Mouse (Mus musculus) embryonic facial prominence, embryonic 15.5 days (tissue): ENCODE measurements at regions not wholly inside any gene's neighbourhood (a gene's known extent, or its start where the extent isn't known, plus 50 kb on each side); places are given as distances from the start of the nearest gene placed in this dataset.
A peak's percentile ranks its signal among the peaks of the same experiment; 100 is the strongest.

ENCODE experiments used
- ATAC-seq: fragments of 200-750 bp; cut with Nextera tagmentation; 2 replicates; pipeline ENCODE4 v1.8.0; 2017; ENCODE audit warnings: low read depth, moderate TSS enrichment; ENCODE audit not compliant: insufficient number of reproducible peaks, low FRiP score, low TSS enrichment
- H3K27ac ChIP-seq: fragments of 300-500 bp; sonication (generic); replicated peaks from 2 replicates; pipeline ENCODE4 v1.5.1; 2015; ENCODE audit warnings: mild to moderate bottlenecking, inconsistent platforms
- H3K27me3 ChIP-seq: fragments of 300-500 bp; sonication (generic); 2 replicates; pipeline ENCODE4 v1.6.1; 2015; ENCODE audit warnings: inconsistent platforms
- H3K36me3 ChIP-seq: fragments of 300-500 bp; sonication (generic); 2 replicates; pipeline ENCODE4 v1.6.1; 2015; ENCODE audit warnings: mild to moderate bottlenecking, inconsistent platforms
- H3K4me1 ChIP-seq: fragments of 300-500 bp; sonication (generic); 2 replicates; pipeline ENCODE4 v1.6.1; 2015; ENCODE audit warnings: inconsistent platforms
- H3K4me2 ChIP-seq: fragments of 300-500 bp; sonication (generic); replicated peaks from 2 replicates; pipeline ENCODE4 v1.6.1; 2015; ENCODE audit warnings: mild to moderate bottlenecking, inconsistent platforms
- H3K4me3 ChIP-seq: fragments of 300-500 bp; sonication (generic); replicated peaks from 2 replicates; pipeline ENCODE4 v1.5.1; 2015; ENCODE audit warnings: mild to moderate bottlenecking, inconsistent platforms
- H3K9ac ChIP-seq: fragments of 300-500 bp; sonication (generic); 2 replicates; pipeline ENCODE4 v1.6.1; 2015; ENCODE audit warnings: inconsistent platforms
- H3K9me3 ChIP-seq: fragments of 300-500 bp; sonication (generic); replicated peaks from 2 replicates; pipeline ENCODE4 v1.6.1; 2016; ENCODE audit warnings: inconsistent platforms
- WGBS: fragments of 180-500 bp; shearing (Covaris S2); methylation state at CpG from one replicate; pipeline ENCODE4 v1.1.7; 2015; 5-methylcytosine and 5-hydroxymethylcytosine counted together

DNA sequence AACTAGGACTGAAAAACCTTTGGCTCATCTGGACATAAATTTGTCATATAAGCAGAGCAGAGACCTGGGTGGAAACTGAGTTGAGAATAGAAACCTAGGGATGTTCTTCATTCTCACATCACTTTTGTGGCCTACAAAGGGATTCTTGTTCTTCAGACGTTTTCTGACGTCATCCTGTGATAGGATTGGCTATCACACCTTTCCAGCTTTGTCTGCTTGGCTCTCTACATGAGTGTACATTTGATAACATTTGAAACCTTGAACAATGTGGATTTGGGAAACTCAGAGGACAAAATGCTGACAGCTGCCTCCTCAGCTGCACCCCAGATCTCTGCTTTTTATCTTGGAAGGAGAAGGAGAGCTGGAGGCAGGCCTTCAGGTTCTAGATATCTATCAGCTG lies 589.7 kb upstream of the Fam160b2 start:
- H3K9ac ChIP-seq = no peak overlapping the region
- no peaks in the 10 kb centered on the region for H3K9me3 ChIP-seq
- no peak overlapping the region for H3K4me3 ChIP-seq
- no peak for ATAC-seq
- no peak overlapping the region for H3K27ac ChIP-seq
- WGBS = 68% methylated on average over 2 of the region's 2 CpGs
- H3K4me2 ChIP-seq = no peak overlapping the region
- no peaks in the 10 kb centered on the region for H3K4me1 ChIP-seq
- H3K36me3 ChIP-seq = no peaks in the 10 kb centered on the region
- no peaks in the 10 kb centered on the region for H3K27me3 ChIP-seq

DNA sequence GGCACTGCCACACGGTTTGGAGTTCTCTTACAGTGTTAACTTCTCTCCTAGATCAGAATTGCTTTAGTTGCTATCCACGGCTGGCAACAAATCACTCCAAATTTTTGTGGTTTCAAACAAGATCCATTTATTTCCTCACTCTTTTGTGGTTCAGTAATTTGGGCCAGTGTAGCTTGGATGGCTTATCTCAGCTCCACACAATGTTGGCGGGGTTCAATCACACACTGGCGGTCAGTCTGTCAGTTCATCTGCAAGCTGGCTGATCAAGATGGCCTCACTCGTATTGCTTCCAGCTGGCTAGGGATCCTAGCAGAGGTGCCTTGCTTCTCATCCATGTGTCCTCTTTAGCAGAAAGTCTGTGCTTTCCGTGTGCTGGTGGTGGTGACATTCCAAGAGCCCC lies 577.7 kb upstream of the Fam160b2 start:
- Histone ChIP-seq H3K9me3 (no peaks in the 10 kb centered on the region), H3K27ac (no peak overlapping the region), H3K36me3 (no peaks in the 10 kb centered on the region), H3K27me3 (no peaks in the 10 kb centered on the region), H3K4me3 (no peak overlapping the region), H3K4me1 (no peaks in the 10 kb centered on the region), H3K4me2 (no peak overlapping the region), H3K9ac (no peak overlapping the region)
- no peak for ATAC-seq
- WGBS = 54% methylated on average over 6 of the region's 6 CpGs

DNA sequence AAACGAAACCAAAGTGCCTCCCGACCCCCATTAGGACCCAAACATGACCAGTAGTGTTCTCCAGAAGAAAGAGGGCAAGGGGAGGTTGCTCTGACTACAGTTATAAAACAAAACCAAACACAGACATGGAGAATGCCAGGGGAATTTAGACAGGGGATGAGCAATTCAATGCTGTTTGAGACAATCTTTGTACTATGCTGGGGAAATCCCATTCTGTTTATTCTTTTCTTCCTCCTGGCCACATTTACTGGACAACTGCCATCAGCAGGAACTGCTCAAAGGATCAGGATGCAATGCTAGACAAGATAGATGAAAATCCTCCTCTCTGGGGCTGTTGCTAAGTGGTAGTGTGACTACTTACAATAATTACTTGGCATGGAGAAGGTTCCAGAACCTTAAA lies 574.5 kb upstream of the Fam160b2 start:
- H3K27ac ChIP-seq = no peak overlapping the region
- ATAC-seq = no peak
- H3K9ac ChIP-seq = no peak overlapping the region
- H3K9me3 ChIP-seq = no peaks in the 10 kb centered on the region
- H3K4me1 ChIP-seq = no peaks in the 10 kb centered on the region
- 84% methylated on average over 2 of the region's 2 CpGs for WGBS
- no peak overlapping the region for H3K4me2 ChIP-seq
- H3K4me3 ChIP-seq = no peak overlapping the region
- H3K27me3 ChIP-seq = no peaks in the 10 kb centered on the region
- H3K36me3 ChIP-seq = no peaks in the 10 kb centered on the region

DNA sequence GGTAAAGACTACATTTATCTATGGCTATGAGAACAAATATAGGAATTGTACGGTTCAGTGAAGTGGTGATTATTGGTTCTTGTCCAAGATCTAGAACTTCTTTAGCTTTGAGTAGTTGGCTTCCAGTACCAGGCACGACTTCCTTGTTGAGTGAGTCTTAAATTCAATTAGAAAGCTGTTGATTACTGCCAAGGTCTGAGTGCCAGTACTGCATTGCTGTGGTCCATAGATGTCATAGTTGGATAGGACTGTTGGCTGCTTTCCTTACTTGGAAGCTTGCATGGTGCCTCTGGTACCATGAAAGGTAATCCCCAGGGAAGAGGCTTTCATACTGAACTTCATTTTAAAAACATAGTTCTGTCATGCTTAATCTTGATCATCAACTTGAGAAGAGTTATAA lies 559.9 kb upstream of the Fam160b2 start:
- Histone ChIP-seq H3K9me3 (no peaks in the 10 kb centered on the region), H3K4me3 (no peak overlapping the region), H3K27ac (no peak overlapping the region), H3K4me1 (no peaks in the 10 kb centered on the region), H3K4me2 (no peak overlapping the region), H3K36me3 (no peaks in the 10 kb centered on the region), H3K9ac (no peak overlapping the region), H3K27me3 (no peaks in the 10 kb centered on the region)
- no peak for ATAC-seq
- 56% methylated on average over 2 of the region's 2 CpGs for WGBS

DNA sequence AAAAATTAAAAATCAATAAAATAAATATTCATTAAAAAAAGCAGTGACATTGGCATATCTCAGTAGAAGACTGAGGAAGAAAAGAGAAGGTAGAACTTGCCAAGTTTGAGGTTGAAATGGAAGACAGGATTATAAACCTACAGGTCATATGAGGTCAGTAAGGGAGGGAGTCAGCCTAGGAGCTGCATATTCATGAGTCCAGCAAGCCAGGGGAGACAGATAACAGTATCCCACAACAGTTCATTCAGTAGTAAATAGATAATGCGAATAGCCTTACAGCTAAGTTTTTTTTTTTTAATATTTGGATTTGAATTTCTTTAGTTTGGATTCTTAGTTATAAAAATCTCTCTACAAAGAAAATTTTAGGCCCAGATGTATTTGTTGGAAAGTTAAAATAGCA lies 542.8 kb upstream of the Fam160b2 start:
- Histone ChIP-seq H3K27ac (no peak overlapping the region), H3K4me3 (no peak overlapping the region), H3K36me3 (no peaks in the 10 kb centered on the region), H3K9ac (no peak overlapping the region), H3K9me3 (no peaks in the 10 kb centered on the region), H3K27me3 (no peaks in the 10 kb centered on the region), H3K4me2 (no peak overlapping the region), H3K4me1 (no peaks in the 10 kb centered on the region)
- WGBS = 100% methylated on average over 1 of the region's 1 CpGs
- ATAC-seq = no peak

DNA sequence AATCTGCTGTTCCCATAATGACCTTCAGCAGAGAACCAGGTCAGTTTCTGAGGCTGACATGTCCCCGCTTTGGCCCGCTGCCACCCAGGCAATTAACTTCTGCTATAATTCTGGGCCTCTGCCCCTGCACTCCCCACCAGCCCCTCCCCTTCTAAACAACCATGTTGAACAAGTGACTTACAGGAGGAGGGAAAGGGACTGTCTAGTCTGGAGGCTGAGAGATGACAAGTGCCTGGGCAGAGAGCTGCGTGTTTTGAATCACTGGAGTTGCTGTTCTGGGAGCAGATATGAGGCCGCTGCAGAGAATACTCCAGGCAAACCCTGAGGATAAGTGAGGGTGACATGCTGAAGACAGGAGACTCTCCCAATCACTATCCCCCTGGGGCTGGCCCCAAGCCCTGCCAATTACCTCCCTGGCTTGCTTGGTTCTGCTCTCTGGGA lies 530.2 kb upstream of the Fam160b2 start:
- 59% methylated on average over 4 of the region's 4 CpGs for WGBS
- Histone ChIP-seq H3K27me3 (no peaks in the 10 kb centered on the region), H3K4me3 (no peak overlapping the region), H3K36me3 (no peaks in the 10 kb centered on the region), H3K9me3 (no peaks in the 10 kb centered on the region), H3K9ac (no peak overlapping the region), H3K4me1 (0 out of 2 replicates have a peak, but pooled peaks cover 3% of the 10 kb centered on the region), H3K27ac (no peak overlapping the region), H3K4me2 (no peak overlapping the region)
- ATAC-seq = peak; percentile 57; the same call in 1 of the 2 replicates

DNA sequence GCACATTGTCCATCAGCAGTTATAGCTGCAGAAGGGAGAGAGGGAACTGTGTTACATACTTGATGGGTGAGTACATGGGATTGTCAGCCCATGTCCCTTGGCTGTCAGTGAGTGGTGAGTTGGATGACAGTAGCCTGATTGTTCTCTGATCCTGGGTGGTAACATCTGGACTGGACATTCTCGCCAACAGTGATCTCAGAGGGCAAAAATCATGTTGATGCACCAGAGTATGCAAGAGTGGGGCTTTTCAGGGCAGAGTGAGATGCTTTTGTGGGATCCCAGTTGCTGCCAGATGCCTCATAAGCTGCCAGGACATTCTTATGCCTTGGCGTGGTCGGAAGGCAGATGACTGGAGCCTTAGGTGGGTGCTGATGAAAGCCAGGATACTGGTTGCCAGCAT lies 528.9 kb upstream of the Fam160b2 start:
- Histone ChIP-seq H3K27ac (no peak overlapping the region), H3K4me1 (0 out of 2 replicates have a peak, but pooled peaks cover 3% of the 10 kb centered on the region), H3K4me3 (no peak overlapping the region), H3K9me3 (no peaks in the 10 kb centered on the region), H3K4me2 (no peak overlapping the region), H3K9ac (no peak overlapping the region), H3K27me3 (no peaks in the 10 kb centered on the region), H3K36me3 (no peaks in the 10 kb centered on the region)
- WGBS = 71% methylated on average over 3 of the region's 3 CpGs
- ATAC-seq = no peak

DNA sequence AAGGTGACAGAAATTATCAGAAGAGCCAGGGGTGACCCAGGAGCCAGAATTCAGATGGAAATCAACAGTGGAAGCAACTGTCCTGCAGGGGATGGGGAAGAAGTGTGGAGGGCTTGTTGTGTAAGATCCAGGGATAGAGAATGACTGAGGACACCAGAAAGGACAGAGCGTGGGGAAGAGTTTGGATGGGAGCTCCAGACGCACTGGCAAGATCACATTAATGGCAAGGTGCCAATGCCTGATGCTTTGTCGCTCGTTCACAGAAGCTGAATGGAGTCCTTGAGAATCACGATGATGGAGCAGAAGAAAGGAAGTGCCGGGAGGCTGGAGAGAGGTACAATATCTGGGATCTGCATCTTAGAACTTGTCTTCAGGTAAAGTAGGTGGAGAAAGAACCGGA lies 519.0 kb upstream of the Fam160b2 start:
- H3K27ac ChIP-seq = no peak overlapping the region
- H3K36me3 ChIP-seq = no peaks in the 10 kb centered on the region
- no peak for ATAC-seq
- no peaks in the 10 kb centered on the region for H3K4me1 ChIP-seq
- H3K27me3 ChIP-seq = no peaks in the 10 kb centered on the region
- H3K4me2 ChIP-seq = no peak overlapping the region
- 77% methylated on average over 7 of the region's 7 CpGs for WGBS
- H3K4me3 ChIP-seq = no peak overlapping the region
- H3K9ac ChIP-seq = no peak overlapping the region
- no peaks in the 10 kb centered on the region for H3K9me3 ChIP-seq

DNA sequence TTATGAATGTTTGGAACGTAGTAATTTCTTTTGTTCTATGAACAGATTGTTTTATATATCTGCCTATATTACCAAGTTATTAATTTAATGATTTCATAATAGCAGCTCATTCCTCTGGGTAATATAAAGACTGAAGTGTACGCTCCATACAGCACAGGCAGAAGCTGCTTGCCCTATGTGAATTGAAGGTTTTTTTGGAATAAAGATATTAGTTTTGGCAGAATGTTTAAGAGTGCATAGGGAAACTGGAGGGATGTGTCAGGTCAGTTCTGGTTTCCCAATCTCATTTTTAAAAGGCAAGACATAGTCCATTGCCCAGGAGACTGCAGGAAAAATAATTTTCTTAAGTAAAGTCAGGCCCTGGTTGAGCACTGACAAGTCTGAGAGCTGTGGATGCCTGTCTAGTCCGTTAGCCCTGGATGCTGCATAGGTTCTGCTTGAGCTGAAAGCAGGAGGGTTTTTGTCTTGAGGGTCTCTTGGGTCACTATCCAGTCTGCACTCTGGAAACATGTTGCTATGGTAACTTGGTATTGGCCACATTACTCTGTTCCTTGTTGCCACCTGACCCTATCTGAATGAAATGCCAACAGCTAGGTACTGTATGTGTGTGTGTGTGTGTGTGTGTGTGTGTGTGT lies 516.3 kb upstream of the Fam160b2 start:
- H3K4me2 ChIP-seq = no peak overlapping the region
- H3K9me3 ChIP-seq = no peaks in the 10 kb centered on the region
- no peak overlapping the region for H3K27ac ChIP-seq
- no peaks in the 10 kb centered on the region for H3K36me3 ChIP-seq
- no peak for ATAC-seq
- no peak overlapping the region for H3K4me3 ChIP-seq
- H3K9ac ChIP-seq = no peak overlapping the region
- H3K4me1 ChIP-seq = no peaks in the 10 kb centered on the region
- WGBS = 61% methylated on average over 3 of the region's 3 CpGs
- H3K27me3 ChIP-seq = no peaks in the 10 kb centered on the region

DNA sequence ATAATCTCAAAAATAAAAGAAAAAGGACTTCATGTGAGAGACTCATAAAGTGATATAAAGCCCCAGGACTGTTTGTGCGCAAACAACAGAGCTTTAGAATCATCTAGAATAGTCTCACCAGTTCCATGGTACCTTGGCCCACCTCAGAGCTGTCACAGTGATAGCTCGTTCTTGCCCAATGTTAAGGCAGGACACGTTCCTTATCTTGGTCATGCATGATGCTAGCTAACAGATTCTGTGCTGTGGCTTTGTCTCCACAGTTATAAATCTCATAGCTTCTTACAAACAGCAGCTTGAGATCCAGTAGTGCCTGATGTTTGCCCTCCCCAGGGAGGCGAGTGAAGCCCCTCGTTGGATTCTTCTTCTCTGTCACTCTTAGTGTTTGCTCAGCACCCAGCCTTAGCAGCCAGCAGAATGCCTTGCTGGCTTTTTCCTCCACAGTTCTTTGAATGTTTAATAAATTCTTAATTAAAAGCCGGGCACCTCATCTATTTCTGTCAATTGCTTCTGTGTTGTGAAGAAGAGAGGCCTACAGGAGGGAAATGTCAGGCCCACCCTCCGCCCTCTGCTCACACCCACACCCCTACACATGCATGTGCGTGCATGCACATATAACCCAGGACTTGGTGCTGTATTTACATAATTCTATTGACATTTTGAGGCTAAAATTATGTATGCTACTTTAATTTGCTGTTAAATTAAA lies 515.6 kb upstream of the Fam160b2 start:
- Histone ChIP-seq H3K27me3 (no peaks in the 10 kb centered on the region), H3K9me3 (no peaks in the 10 kb centered on the region), H3K4me1 (no peaks in the 10 kb centered on the region), H3K9ac (no peak overlapping the region), H3K4me2 (no peak overlapping the region), H3K4me3 (no peak overlapping the region), H3K36me3 (no peaks in the 10 kb centered on the region), H3K27ac (no peak overlapping the region)
- no peak for ATAC-seq
- 80% methylated on average over 8 of the region's 8 CpGs for WGBS

DNA sequence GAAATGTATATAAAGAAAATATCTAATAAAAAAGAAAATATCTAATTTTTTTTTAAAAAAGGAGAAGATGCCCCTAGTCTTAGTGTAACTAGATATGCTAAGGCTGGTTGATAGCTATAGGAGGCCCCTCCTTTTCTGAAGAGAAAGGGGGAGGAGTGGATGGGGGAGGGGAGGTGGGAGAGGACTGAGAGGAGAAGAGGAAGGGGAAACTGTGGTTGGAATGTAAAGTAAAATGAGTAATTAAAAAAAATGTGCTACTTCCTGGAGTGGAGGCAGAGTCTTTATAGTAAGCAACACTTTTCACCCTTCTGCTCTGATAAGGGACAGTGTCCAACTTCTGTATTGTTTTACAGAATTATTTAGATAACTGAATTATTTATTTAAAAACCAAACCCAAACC lies 513.6 kb upstream of the Fam160b2 start:
- Histone ChIP-seq H3K4me3 (no peak overlapping the region), H3K27ac (no peak overlapping the region), H3K9ac (no peak overlapping the region), H3K27me3 (no peaks in the 10 kb centered on the region), H3K4me1 (no peaks in the 10 kb centered on the region), H3K4me2 (no peak overlapping the region), H3K36me3 (no peaks in the 10 kb centered on the region), H3K9me3 (no peaks in the 10 kb centered on the region)
- ATAC-seq = no peak

DNA sequence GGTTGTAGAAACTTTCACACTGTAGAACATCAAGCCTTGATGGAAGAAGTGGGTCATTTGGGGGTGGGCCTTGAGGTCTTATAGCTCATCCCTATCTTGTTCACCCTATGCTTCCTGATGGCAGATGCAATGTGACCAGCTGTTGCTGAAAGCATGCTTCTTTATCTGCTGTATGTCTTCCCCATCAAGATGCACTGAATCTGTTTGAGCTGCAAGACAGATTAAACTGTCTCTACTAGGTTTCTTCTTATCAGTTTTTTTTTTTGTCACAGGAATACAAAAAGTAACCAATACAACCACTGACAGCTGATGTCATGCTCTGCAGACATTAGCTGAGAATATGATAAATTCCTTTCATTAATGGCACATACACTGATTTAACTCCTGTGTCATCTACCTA lies 505.0 kb upstream of the Fam160b2 start:
- Histone ChIP-seq H3K27ac (no peak overlapping the region), H3K4me1 (no peaks in the 10 kb centered on the region), H3K9ac (no peak overlapping the region), H3K4me2 (no peak overlapping the region), H3K4me3 (no peak overlapping the region), H3K36me3 (no peaks in the 10 kb centered on the region), H3K27me3 (no peaks in the 10 kb centered on the region), H3K9me3 (no peaks in the 10 kb centered on the region)
- no peak for ATAC-seq
